Mouse (Mus musculus): ENCODE measurements around the gene Vmn2r62. TPM values are rescaled to one million over a fixed set of nuclear protein-coding genes. Genes with fewer than 3 reads are reported as not detected.

Gene Vmn2r62
- not detected for polyA plus RNA-seq (2017; shearing (Covaris generic))

GRCm38 (mm10) chr7:42793425-42793824 is at the start of gene Vmn2r62:
Vmn2r62 (minus strand) TSS chr7:42793525.

GRCm38 (mm10) chr7:42726917-42727316 is 66.4 kb downstream of the Vmn2r62 start, which contains the start of gene Gm17067:
Gm17067 (minus strand) TSS chr7:42727017.

Other genes starting within 250 kb of the Vmn2r62 start
- gene Gm21028, start 214.9 kb downstream of the Vmn2r62 start, polyA plus RNA-seq (2017; shearing (Covaris generic)), result not detected
- not detected for gene Zfp977, start 201.0 kb downstream of the Vmn2r62 start, polyA plus RNA-seq (2017; shearing (Covaris generic))
- gene Zfp976, start 150.9 kb downstream of the Vmn2r62 start, polyA plus RNA-seq (2017; shearing (Covaris generic)), result 0.93 TPM
- gene Zfp975, start 100.8 kb downstream of the Vmn2r62 start, polyA plus RNA-seq (2017; shearing (Covaris generic)), result 0.90 TPM
- gene Gm17067, start 66.5 kb downstream of the Vmn2r62 start, polyA plus RNA-seq (2017; shearing (Covaris generic)), result not detected
- 0.18 TPM for gene Gm2381, start 73.7 kb upstream of the Vmn2r62 start, polyA plus RNA-seq (2017; shearing (Covaris generic))
- gene Vmn2r63, start 140.3 kb upstream of the Vmn2r62 start, polyA plus RNA-seq (2017; shearing (Covaris generic)), result 0.06 TPM
- gene Gm9268, start 225.2 kb upstream of the Vmn2r62 start, polyA plus RNA-seq (2017; shearing (Covaris generic)), result not detected

Measured in effector memory CD4-positive, alpha-beta T cell, adult 7 months (primary cell).